Mouse (Mus musculus): ENCODE measurements around the gene Gpr6. TPM values are rescaled to one million over a fixed set of nuclear protein-coding genes. Genes with fewer than 3 reads are reported as not detected.

The Gpr6 gene
- polyA plus RNA-seq (2012; rRNA removed), result 0.10 TPM in 1 of 2 replicates, not detected in the other

- Histone ChIP-seq H3K27me3 (ENCODE audit: control insufficient read depth, insufficient read depth, low read length) (no peaks in the 10 kb centered on the region; the same call in 1 of the 2 replicates), H3K4me3 (ENCODE audit: control insufficient read depth, insufficient read depth, low read length) (no peak within 1 kb of the TSS), H3K27ac (ENCODE audit: control insufficient read depth, insufficient read depth, low read length) (no peak within 1 kb of the TSS), H3K4me1 (replicated peaks; ENCODE audit: control insufficient read depth, insufficient read depth, low read length) (no peaks in the 10 kb centered on the region), H3K36me3 (ENCODE audit: control insufficient read depth, insufficient read depth, low read length) (no peaks in the 10 kb centered on the region)
- 15% methylated on average over 23 of the region's 23 CpGs for WGBS
- no peak for DNase-seq
- TF ChIP-seq POLR2A (IDR thresholded peaks at IDR 0.05; ENCODE audit: control insufficient read depth, extremely low read depth, insufficient read depth, low read length, poor library complexity), result no peak
- no peak for TF ChIP-seq CTCF (IDR thresholded peaks at IDR 0.05; ENCODE audit: borderline replicate concordance, control insufficient read depth, extremely low read depth, insufficient read depth, low read length, poor library complexity)
Measured at GRCm38 (mm10) chr10:41072116-41072515, at the start of gene Gpr6. TSS of gene Gpr6 (minus strand) at chr10:41072285.

- no peaks in the 10 kb centered on the region for H3K4me1 ChIP-seq (replicated peaks; ENCODE audit: control insufficient read depth, insufficient read depth, low read length)
- H3K36me3 ChIP-seq (ENCODE audit: control insufficient read depth, insufficient read depth, low read length), result no peaks in the 10 kb centered on the region
- WGBS, result 79% methylated on average over 2 of the region's 2 CpGs
- DNase-seq, result no peak
- TF ChIP-seq CTCF (IDR thresholded peaks at IDR 0.05; ENCODE audit: borderline replicate concordance, control insufficient read depth, extremely low read depth, insufficient read depth, low read length, poor library complexity), result no peak
- no peak for TF ChIP-seq POLR2A (IDR thresholded peaks at IDR 0.05; ENCODE audit: control insufficient read depth, extremely low read depth, insufficient read depth, low read length, poor library complexity)
- no peak overlapping the region for H3K27ac ChIP-seq (ENCODE audit: control insufficient read depth, insufficient read depth, low read length)
- no peaks in the 10 kb centered on the region for H3K27me3 ChIP-seq (ENCODE audit: control insufficient read depth, insufficient read depth, low read length)
- H3K4me3 ChIP-seq (ENCODE audit: control insufficient read depth, insufficient read depth, low read length), result no peak overlapping the region
Measured at GRCm38 (mm10) chr10:41100060-41100459, 28.0 kb upstream of the Gpr6 start.

GRCm38 (mm10) chr10:41098137-41098536, 26.1 kb upstream of the Gpr6 start:
- Histone ChIP-seq H3K27me3 (ENCODE audit: control insufficient read depth, insufficient read depth, low read length) (no peaks in the 10 kb centered on the region), H3K4me3 (ENCODE audit: control insufficient read depth, insufficient read depth, low read length) (no peak overlapping the region), H3K27ac (ENCODE audit: control insufficient read depth, insufficient read depth, low read length) (no peak overlapping the region), H3K4me1 (replicated peaks; ENCODE audit: control insufficient read depth, insufficient read depth, low read length) (no peaks in the 10 kb centered on the region), H3K36me3 (ENCODE audit: control insufficient read depth, insufficient read depth, low read length) (no peaks in the 10 kb centered on the region)
- WGBS, result 92% methylated on average over 6 of the region's 6 CpGs
- TF ChIP-seq CTCF (IDR thresholded peaks at IDR 0.05; ENCODE audit: borderline replicate concordance, control insufficient read depth, extremely low read depth, insufficient read depth, low read length, poor library complexity), result no peak
- no peak for TF ChIP-seq POLR2A (IDR thresholded peaks at IDR 0.05; ENCODE audit: control insufficient read depth, extremely low read depth, insufficient read depth, low read length, poor library complexity)
- DNase-seq, result no peak

- Histone ChIP-seq H3K27me3 (ENCODE audit: control insufficient read depth, insufficient read depth, low read length) (no peaks in the 10 kb centered on the region), H3K27ac (ENCODE audit: control insufficient read depth, insufficient read depth, low read length) (no peak overlapping the region), H3K4me3 (ENCODE audit: control insufficient read depth, insufficient read depth, low read length) (no peak overlapping the region), H3K36me3 (ENCODE audit: control insufficient read depth, insufficient read depth, low read length) (no peaks in the 10 kb centered on the region), H3K4me1 (replicated peaks; ENCODE audit: control insufficient read depth, insufficient read depth, low read length) (no peaks in the 10 kb centered on the region)
- TF ChIP-seq CTCF (IDR thresholded peaks at IDR 0.05; ENCODE audit: borderline replicate concordance, control insufficient read depth, extremely low read depth, insufficient read depth, low read length, poor library complexity) (no peak), POLR2A (IDR thresholded peaks at IDR 0.05; ENCODE audit: control insufficient read depth, extremely low read depth, insufficient read depth, low read length, poor library complexity) (no peak)
- no peak for DNase-seq
- WGBS, result 69% methylated on average over 7 of the region's 7 CpGs
Measured at GRCm38 (mm10) chr10:41088852-41089251, 16.8 kb upstream of the Gpr6 start.

GRCm38 (mm10) chr10:41071696-41072095, 389 bp downstream of the Gpr6 start:
- DNase-seq, result no peak
- Histone ChIP-seq H3K4me3 (ENCODE audit: control insufficient read depth, insufficient read depth, low read length) (no peak overlapping the region), H3K36me3 (ENCODE audit: control insufficient read depth, insufficient read depth, low read length) (no peaks in the 10 kb centered on the region), H3K27me3 (ENCODE audit: control insufficient read depth, insufficient read depth, low read length) (no peaks in the 10 kb centered on the region; the same call in 1 of the 2 replicates), H3K27ac (ENCODE audit: control insufficient read depth, insufficient read depth, low read length) (no peak overlapping the region), H3K4me1 (replicated peaks; ENCODE audit: control insufficient read depth, insufficient read depth, low read length) (no peaks in the 10 kb centered on the region)
- TF ChIP-seq CTCF (IDR thresholded peaks at IDR 0.05; ENCODE audit: borderline replicate concordance, control insufficient read depth, extremely low read depth, insufficient read depth, low read length, poor library complexity), result no peak
- 11% methylated on average over 11 of the region's 11 CpGs for WGBS

GRCm38 (mm10) chr10:41070693-41071651, 1.1 kb downstream of the Gpr6 start:
- WGBS, result 9% methylated on average over 68 of the region's 68 CpGs
- no peaks in the 10 kb centered on the region; the same call in 1 of the 2 replicates for H3K27me3 ChIP-seq (ENCODE audit: control insufficient read depth, insufficient read depth, low read length)

More at GRCm38 (mm10) chr10:41070693-41071651, 1.1 kb downstream of the Gpr6 start:
- no peak for TF ChIP-seq POLR2A (IDR thresholded peaks at IDR 0.05; ENCODE audit: control insufficient read depth, extremely low read depth, insufficient read depth, low read length, poor library complexity)
- TF ChIP-seq CTCF (IDR thresholded peaks at IDR 0.05; ENCODE audit: borderline replicate concordance, control insufficient read depth, extremely low read depth, insufficient read depth, low read length, poor library complexity), result no peak
- DNase-seq, result no peak
- Histone ChIP-seq H3K36me3 (ENCODE audit: control insufficient read depth, insufficient read depth, low read length) (no peaks in the 10 kb centered on the region), H3K27ac (ENCODE audit: control insufficient read depth, insufficient read depth, low read length) (no peak overlapping the region), H3K4me1 (replicated peaks; ENCODE audit: control insufficient read depth, insufficient read depth, low read length) (no peaks in the 10 kb centered on the region), H3K4me3 (ENCODE audit: control insufficient read depth, insufficient read depth, low read length) (no peak overlapping the region)

Data from thymus, adult 2 months (tissue).